Mouse (Mus musculus) myocyte (in vitro differentiated cells): Measurements from ENCODE around the gene Alpk3.

ENCODE experiments used
- E2F4 ChIP-seq: IDR thresholded peaks from one replicate; pipeline ENCODE4 v1.6.1; 2011; ENCODE audit warnings: mild to moderate bottlenecking, control low read depth, moderate library complexity; ENCODE audit not compliant: insufficient read depth
- MAX ChIP-seq: IDR thresholded peaks from one replicate; pipeline ENCODE4 v1.6.1; 2011; ENCODE audit warnings: low read depth, mild to moderate bottlenecking, control low read depth
- MYOD1 ChIP-seq, 3 experiments: IDR thresholded peaks; one replicate each; pipeline ENCODE4 v1.6.1; 2011; ENCODE audit warnings: control low read depth in 2 of 3, low read depth in 2 of 3, mild to moderate bottlenecking in 2 of 3, moderate library complexity in 1 of 3; ENCODE audit not compliant: insufficient read length in 2 of 3, control insufficient read depth in 1 of 3
- POLR2A ChIP-seq: IDR thresholded peaks from one replicate; pipeline ENCODE4 v1.6.1; 2011; ENCODE audit warnings: low read depth, mild to moderate bottlenecking, control low read depth, moderate library complexity; ENCODE audit not compliant: insufficient read length
- POLR2AphosphoS2 ChIP-seq: IDR thresholded peaks from one replicate; pipeline ENCODE4 v1.6.1; 2011; ENCODE audit warnings: low read depth, control low read depth; ENCODE audit not compliant: insufficient read length
- REST ChIP-seq: IDR thresholded peaks from one replicate; pipeline ENCODE4 v1.6.1; 2011; ENCODE audit warnings: mild to moderate bottlenecking, control low read depth, moderate library complexity; ENCODE audit not compliant: insufficient read depth, insufficient read length
- TCF12 ChIP-seq: IDR thresholded peaks from one replicate; pipeline ENCODE4 v1.6.1; 2011; ENCODE audit warnings: mild to moderate bottlenecking, control low read depth; ENCODE audit not compliant: poor library complexity, insufficient read depth, severe bottlenecking
- USF1 ChIP-seq: IDR thresholded peaks from one replicate; pipeline ENCODE4 v1.6.1; 2011; ENCODE audit warnings: low read depth, mild to moderate bottlenecking, control low read depth, moderate library complexity

DNA sequence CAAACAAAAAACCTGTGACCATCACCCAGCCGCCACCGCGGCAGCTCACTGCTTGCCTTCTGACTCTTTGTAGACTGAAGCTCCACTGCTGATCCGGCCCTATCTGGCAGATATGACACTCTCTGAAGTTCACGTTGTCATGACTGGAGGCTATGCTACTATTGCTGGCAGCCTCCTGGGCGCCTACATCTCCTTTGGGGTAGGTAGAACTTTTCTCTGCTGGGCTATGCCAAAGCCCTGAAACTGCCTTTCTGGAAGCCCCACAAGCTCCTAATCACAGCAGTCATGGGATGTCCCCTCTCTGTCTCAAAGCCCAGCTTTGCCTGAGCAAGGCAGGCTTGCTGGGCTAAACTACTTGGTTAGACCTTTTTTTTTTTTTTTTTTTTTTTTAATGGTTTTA is 95.9 kb downstream of the Alpk3 start:
- no peak for TF ChIP-seq POLR2A
- no peak for TF ChIP-seq MAX
- no peak for TF ChIP-seq E2F4
- no peak for TF ChIP-seq TCF12
- TF ChIP-seq POLR2AphosphoS2, result no peak
- TF ChIP-seq REST, result no peak
- TF ChIP-seq MYOD1 (IDR thresholded peaks at IDR 0.05; ENCODE audit: control insufficient read depth in 1 of 3, insufficient read length in 2 of 3, low read depth in 2 of 3), result no peak
- no peak for TF ChIP-seq USF1
